8 mouse cellular contexts compared by ENCODE assay signal in the genomic region with DNA sequence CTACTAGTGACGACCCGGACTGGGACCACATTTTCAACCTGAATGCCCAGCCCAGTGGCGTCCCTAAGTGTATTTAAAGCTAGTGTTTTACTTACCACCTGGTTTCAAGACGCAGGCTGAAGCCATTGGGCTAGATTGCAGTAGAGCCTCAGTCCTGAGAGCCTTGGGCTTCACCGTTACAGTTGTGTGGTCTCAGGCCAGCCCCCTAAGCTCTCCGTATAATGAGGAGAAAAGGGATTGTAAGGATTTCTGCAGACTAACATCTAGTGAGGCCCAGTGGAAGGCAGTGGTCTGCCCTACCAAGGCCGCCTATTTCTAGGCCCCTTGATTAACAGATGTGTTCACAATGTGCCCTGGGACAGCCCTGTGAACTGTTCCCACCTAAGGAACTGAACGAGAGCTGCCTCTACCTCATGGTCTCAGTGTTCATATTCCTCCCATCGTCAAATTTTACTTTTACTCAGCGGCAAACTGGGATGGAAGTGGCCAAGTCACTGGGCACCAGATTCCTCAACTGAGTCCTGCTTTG. TPM values are rescaled to one million over a fixed set of nuclear protein-coding genes. Genes with fewer than 3 reads are reported as not detected.
A peak's percentile ranks its signal among the peaks of the same experiment; 100 is the strongest.
DNase-seq lines count a peak whose midpoint lies in the region; ATAC-seq and TF ChIP-seq lines count a peak whose summit lies in the region.

No protein-coding gene starts in this region.

- peak overlapping the region; percentile 89 for H3K4me2 ChIP-seq in heart, embryonic 13.5 days
- peak overlapping the region; percentile 65 for H3K4me2 ChIP-seq in lung, postnatal 0 days (replicated peaks; ENCODE audit: low read depth, low read length)

- no peak for ATAC-seq in heart, embryonic 13.5 days (ENCODE audit: extremely low read depth, insufficient number of reproducible peaks, low FRiP score, low TSS enrichment)
- no peak for ATAC-seq in lung, postnatal 0 days

- no peak for TF ChIP-seq EP300 in lung, postnatal 0 days (IDR thresholded peaks at IDR 0.05)

- 25% methylated on average over 10 of the region's 10 CpGs for WGBS in heart, embryonic 13.5 days
- WGBS in lung, postnatal 0 days = 17% methylated on average over 10 of the region's 10 CpGs

- peak overlapping the region; percentile 74 for H3K4me3 ChIP-seq in heart, embryonic 13.5 days
- peak overlapping the region; percentile 49 for H3K4me3 ChIP-seq in lung, postnatal 0 days (ENCODE audit: low read depth, low read length)

- H3K9me3 ChIP-seq in heart, embryonic 13.5 days = no peaks in the 10 kb centered on the region
- no peaks in the 10 kb centered on the region for H3K9me3 ChIP-seq in lung, postnatal 0 days (ENCODE audit: low read length)

- peak overlapping the region; percentile 88 for H3K9ac ChIP-seq in heart, embryonic 13.5 days
- H3K9ac ChIP-seq in lung, postnatal 0 days (replicated peaks; ENCODE audit: low read depth) = peak overlapping the region; percentile 59

- DNase-seq in heart, adult 8-10 months (ENCODE audit: low spot score) = no peak
- peak; percentile 11 for DNase-seq in MEL-GATA-1-ER (ENCODE audit: extremely low read depth, low read depth)
- DNase-seq in forelimb bud, embryonic 11.5 days (ENCODE audit: low read depth, low spot score) = peak; percentile 11
- no peak for DNase-seq in lung, postnatal 0 days (ENCODE audit: low spot score)
- DNase-seq in adrenal gland, postnatal 10 days = no peak
- DNase-seq in layer of hippocampus, adult 8-10 months (ENCODE audit: low spot score in 2 of 2) = no peak
- no peak for DNase-seq in testis, postnatal 14 days (ENCODE audit: low spot score)

- peaks cover 34% of the 10 kb centered on the region for H3K36me3 ChIP-seq in heart, embryonic 13.5 days
- H3K36me3 ChIP-seq in lung, postnatal 0 days (ENCODE audit: insufficient read depth, low read length) = peaks cover 7% of the 10 kb centered on the region; the same call in 1 of the 2 replicates

- H3K27ac ChIP-seq in heart, embryonic 13.5 days (replicated peaks) = peak overlapping the region; percentile 73
- H3K27ac ChIP-seq in lung, postnatal 0 days (ENCODE audit: low read length) = peak overlapping the region; percentile 81

- no peaks in the 10 kb centered on the region for H3K27me3 ChIP-seq in heart, embryonic 13.5 days (replicated peaks)
- no peaks in the 10 kb centered on the region for H3K27me3 ChIP-seq in lung, postnatal 0 days (replicated peaks; ENCODE audit: insufficient read depth, low read length)

- peaks cover 16% of the 10 kb centered on the region for H3K4me1 ChIP-seq in heart, embryonic 13.5 days
- peaks cover 10% of the 10 kb centered on the region for H3K4me1 ChIP-seq in lung, postnatal 0 days (ENCODE audit: insufficient read depth, low read depth, low read length)

- no peak for TF ChIP-seq CTCF in lung, postnatal 0 days (IDR thresholded peaks at IDR 0.05)

RNA-seq across cellular contexts. Expression of a gene that starts 0.9 kb away (rescaled TPM):
- polyA plus RNA-seq in heart, embryonic 13.5 days (2015; fragmentation: Nextera tagmentation; extraction: Ambion mirVana) = 26.9 and 27.2 TPM in 2 replicates
- 10 to 100 TPM; 24.7 to 32.6 (median 29.8) TPM for total RNA-seq in heart, adult 8-10 months (2022)
- 24.9 and 26.8 TPM in 2 replicates for polyA plus RNA-seq in lung, postnatal 0 days (2015; fragmentation: Nextera tagmentation; extraction: Ambion mirVana)
- 10 to 100 TPM; 39.3 to 40.3 TPM for total RNA-seq in adrenal gland, postnatal 10 days (2021)
- 10 to 100 TPM; 46.5 to 59.4 (median 51.9) TPM for total RNA-seq in layer of hippocampus, adult 8-10 months (2022)

RNA-seq across cellular contexts. Expression of a gene that starts 26.5 kb away (rescaled TPM):
- 1.1 and 1.5 TPM in 2 replicates for polyA plus RNA-seq in heart, embryonic 13.5 days (2015; fragmentation: Nextera tagmentation; extraction: Ambion mirVana)
- total RNA-seq in heart, adult 8-10 months (2022) = not detected
- polyA plus RNA-seq in lung, postnatal 0 days (2015; fragmentation: Nextera tagmentation; extraction: Ambion mirVana) = 2.2 and 2.3 TPM in 2 replicates
- 1 to 10 TPM in 1 of 2 experiments, under 1 TPM in 1; 0.55 to 1.2 TPM for total RNA-seq in adrenal gland, postnatal 10 days (2021)
- total RNA-seq in layer of hippocampus, adult 8-10 months (2022) = 1 to 10 TPM in 1 of 4 experiments, not detected in 3; 1.9 TPM

RNA-seq across cellular contexts. Expression of a gene that starts 26.6 kb away (rescaled TPM):
- polyA plus RNA-seq in heart, embryonic 13.5 days (2015; fragmentation: Nextera tagmentation; extraction: Ambion mirVana) = 42.2 and 44.7 TPM in 2 replicates
- total RNA-seq in heart, adult 8-10 months (2022) = 10 to 100 TPM; 23.7 to 31.4 (median 24.6) TPM
- 51.0 and 51.7 TPM in 2 replicates for polyA plus RNA-seq in lung, postnatal 0 days (2015; fragmentation: Nextera tagmentation; extraction: Ambion mirVana)
- 10 to 100 TPM; 58.1 to 69.8 TPM for total RNA-seq in adrenal gland, postnatal 10 days (2021)
- total RNA-seq in layer of hippocampus, adult 8-10 months (2022) = 10 to 100 TPM; 68.6 to 86.2 (median 73.0) TPM

RNA-seq across cellular contexts. Expression of a gene that starts 33.3 kb away (rescaled TPM):
- polyA plus RNA-seq in heart, embryonic 13.5 days (2015; fragmentation: Nextera tagmentation; extraction: Ambion mirVana) = not detected in 2 replicates
- not detected for total RNA-seq in heart, adult 8-10 months (2022)
- polyA plus RNA-seq in lung, postnatal 0 days (2015; fragmentation: Nextera tagmentation; extraction: Ambion mirVana) = 0.60 and 1.0 TPM in 2 replicates
- 1 to 10 TPM in 1 of 2 experiments, under 1 TPM in 1; 0.61 to 1.3 TPM for total RNA-seq in adrenal gland, postnatal 10 days (2021)
- total RNA-seq in layer of hippocampus, adult 8-10 months (2022) = not detected

Comparison
In these comparisons a context has a peak if more than half of its experiments do, and no peak if none do; other contexts are left out.
1. DNase-seq: peak in MEL-GATA-1-ER (single experiment) and forelimb bud, embryonic 11.5 days (single experiment); none in heart, adult 8-10 months (single experiment), lung, postnatal 0 days (single experiment), adrenal gland, postnatal 10 days (single experiment), layer of hippocampus, adult 8-10 months (0 of 2) and testis, postnatal 14 days (single experiment).